Mouse (Mus musculus) intestine, embryonic 14.5 days (tissue): Measurements from ENCODE around the gene Atp11a. TPM values are rescaled to one million over a fixed set of nuclear protein-coding genes. Genes with fewer than 3 reads are reported as not detected.

ENCODE experiments used
- ATAC-seq: fragments of 200-750 bp; cut with Nextera tagmentation; replicated peaks from 2 replicates; pipeline ENCODE4 v1.8.0; 2017; ENCODE audit warnings: low read depth, moderate number of reproducible peaks, moderate TSS enrichment, moderate library complexity; ENCODE audit not compliant: low FRiP score, low TSS enrichment
- DNase-seq: peaks from one replicate; pipeline ENCODE4 v3.0.0-alpha.2; 2018; ENCODE audit warnings: low spot score
- H3K27ac ChIP-seq: fragments of 300-500 bp; sonication (generic); 2 replicates; pipeline ENCODE4 v1.5.1; 2014; ENCODE audit warnings: low read depth, mild to moderate bottlenecking, control low read depth
- H3K27me3 ChIP-seq: fragments of 300-500 bp; sonication (generic); replicated peaks from 2 replicates; pipeline ENCODE4 v1.6.1; 2014; ENCODE audit warnings: low read length, control low read depth; ENCODE audit not compliant: control insufficient read depth, insufficient read depth
- H3K36me3 ChIP-seq: fragments of 300-500 bp; sonication (generic); 2 replicates; pipeline ENCODE4 v1.6.1; 2014; ENCODE audit warnings: low read length, control low read depth; ENCODE audit not compliant: control insufficient read depth, insufficient read depth
- H3K4me1 ChIP-seq: fragments of 300-500 bp; sonication (generic); replicated peaks from 2 replicates; pipeline ENCODE4 v1.6.1; 2014; ENCODE audit warnings: low read length, control low read depth, mixed read lengths; ENCODE audit not compliant: control insufficient read depth, insufficient read depth
- H3K4me2 ChIP-seq: fragments of 300-500 bp; sonication (generic); 2 replicates; pipeline ENCODE4 v1.6.1; 2014; ENCODE audit warnings: low read length
- H3K4me3 ChIP-seq: fragments of 300-500 bp; sonication (generic); 2 replicates; pipeline ENCODE4 v1.5.1; 2014; ENCODE audit warnings: low read depth, low read length, control low read depth, mixed read lengths
- H3K9ac ChIP-seq: fragments of 300-500 bp; sonication (generic); 2 replicates; pipeline ENCODE4 v1.6.1; 2014; ENCODE audit warnings: mild to moderate bottlenecking, low read length
- H3K9me3 ChIP-seq: fragments of 300-500 bp; sonication (generic); 2 replicates; pipeline ENCODE4 v1.6.1; 2016; ENCODE audit warnings: low read length, control low read depth; ENCODE audit not compliant: control insufficient read depth
- WGBS: fragments of 180-500 bp; shearing (Covaris S2); extraction: QIAGEN DNeasy Blood & Tissue Kit; methylation state at CpG from one replicate; pipeline ENCODE4 v1.1.7; 2014; 5-methylcytosine and 5-hydroxymethylcytosine counted together
- polyA plus RNA-seq: library from polyadenylated mRNA; unstranded; fragments of >200 nt; fragmentation: Nextera tagmentation; extraction: Ambion mirVana; gene quantifications from 2 replicates; pipeline ENCODE4 v1.2.1, GENCODE M21; 2014

Atp11a gene
- polyA plus RNA-seq, 1 experiment from 2014 or later = 26.4 TPM

GRCm38 (mm10) chr8:12795011-12795671 lies 38.3 kb downstream of the Atp11a start:
- H3K4me1 ChIP-seq = peaks cover 3% of the 10 kb centered on the region
- no peak overlapping the region for H3K4me2 ChIP-seq
- 92% methylated on average over 5 of the region's 5 CpGs for WGBS
- no peak for DNase-seq
- no peaks in the 10 kb centered on the region for H3K36me3 ChIP-seq
- no peak overlapping the region for H3K9ac ChIP-seq
- ATAC-seq = no peak
- no peak overlapping the region for H3K27ac ChIP-seq
- H3K9me3 ChIP-seq = no peaks in the 10 kb centered on the region
- no peak overlapping the region for H3K4me3 ChIP-seq
- H3K27me3 ChIP-seq = no peaks in the 10 kb centered on the region

DNA sequence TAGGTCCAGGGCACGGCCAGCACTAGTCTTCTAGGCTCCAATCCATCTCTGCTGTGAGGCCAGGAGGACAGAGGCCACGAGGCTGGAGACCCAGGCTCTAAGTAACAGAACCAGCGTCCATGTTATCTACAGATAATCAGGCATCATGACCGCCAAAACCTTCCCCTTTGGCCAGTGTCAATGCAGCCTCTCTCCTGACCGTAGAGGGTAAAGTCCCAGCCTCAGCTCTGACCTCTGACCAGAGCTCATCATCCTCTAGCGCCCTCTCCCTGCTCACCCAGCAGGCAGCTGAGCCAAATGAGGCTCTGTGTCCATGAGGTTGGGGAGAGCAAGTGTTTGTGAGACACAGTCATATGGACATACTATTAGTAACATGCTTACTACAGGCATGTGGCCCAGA lies 42.3 kb downstream of the Atp11a start:
- no peak for ATAC-seq
- WGBS = 80% methylated on average over 6 of the region's 6 CpGs
- Histone ChIP-seq H3K27ac (no peak overlapping the region), H3K9me3 (no peaks in the 10 kb centered on the region), H3K36me3 (no peaks in the 10 kb centered on the region), H3K4me3 (no peak overlapping the region), H3K4me1 (peaks cover 24% of the 10 kb centered on the region), H3K27me3 (no peaks in the 10 kb centered on the region), H3K9ac (no peak overlapping the region), H3K4me2 (no peak overlapping the region)
- DNase-seq = no peak

DNA sequence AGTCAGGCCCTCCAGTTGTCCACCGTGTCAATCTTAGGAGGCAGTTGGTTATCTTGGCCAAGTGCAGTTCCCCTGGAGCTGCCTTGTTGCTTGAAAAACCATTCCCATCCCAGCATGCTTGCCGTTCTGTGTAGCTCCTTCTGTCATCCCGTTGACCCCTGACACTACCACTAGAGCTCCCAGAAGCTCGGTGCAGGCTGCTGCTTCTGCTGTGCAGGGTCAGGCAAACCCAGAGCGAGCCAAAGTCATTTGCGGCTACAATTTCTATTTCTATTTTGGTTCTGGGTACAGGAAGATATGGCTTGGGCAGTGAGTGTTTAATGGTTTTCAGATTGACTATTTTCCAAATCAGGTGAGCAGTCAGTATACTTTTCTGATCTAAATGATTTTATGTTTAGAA lies 43.0 kb downstream of the Atp11a start:
- Histone ChIP-seq H3K4me2 (no peak overlapping the region), H3K27ac (no peak overlapping the region), H3K36me3 (no peaks in the 10 kb centered on the region), H3K4me3 (no peak overlapping the region), H3K9me3 (no peaks in the 10 kb centered on the region), H3K4me1 (peaks cover 24% of the 10 kb centered on the region), H3K27me3 (no peaks in the 10 kb centered on the region), H3K9ac (0 out of 2 replicates have a peak overlapping the region, but pooled peaks have one; percentile 5)
- 55% methylated on average over 6 of the region's 6 CpGs for WGBS
- DNase-seq = no peak
- no peak for ATAC-seq

- Histone ChIP-seq H3K27ac (no peak overlapping the region), H3K9ac (0 out of 2 replicates have a peak overlapping the region, but pooled peaks have one; percentile 5), H3K9me3 (no peaks in the 10 kb centered on the region), H3K4me1 (peaks cover 28% of the 10 kb centered on the region), H3K4me3 (no peak overlapping the region), H3K36me3 (no peaks in the 10 kb centered on the region), H3K27me3 (no peaks in the 10 kb centered on the region), H3K4me2 (no peak overlapping the region)
- WGBS = 62% methylated on average over 2 of the region's 2 CpGs
- no peak for ATAC-seq
- no peak for DNase-seq
Observed at GRCm38 (mm10) chr8:12800246-12800645, 43.4 kb downstream of the Atp11a start.

- WGBS = 55% methylated on average over 10 of the region's 10 CpGs
- 0 out of 2 replicates have a peak, but pooled peaks cover under 1% of the 10 kb centered on the region for H3K36me3 ChIP-seq
- H3K27ac ChIP-seq = peak overlapping the region; percentile 27
- H3K9me3 ChIP-seq = no peaks in the 10 kb centered on the region
- peaks cover 32% of the 10 kb centered on the region for H3K4me1 ChIP-seq
- H3K27me3 ChIP-seq = no peaks in the 10 kb centered on the region
- ATAC-seq = no peak
- H3K9ac ChIP-seq = no peak overlapping the region
- H3K4me2 ChIP-seq = no peak overlapping the region
- no peak for DNase-seq
- no peak overlapping the region for H3K4me3 ChIP-seq
Observed at GRCm38 (mm10) chr8:12801586-12801985, 44.8 kb downstream of the Atp11a start.

DNA sequence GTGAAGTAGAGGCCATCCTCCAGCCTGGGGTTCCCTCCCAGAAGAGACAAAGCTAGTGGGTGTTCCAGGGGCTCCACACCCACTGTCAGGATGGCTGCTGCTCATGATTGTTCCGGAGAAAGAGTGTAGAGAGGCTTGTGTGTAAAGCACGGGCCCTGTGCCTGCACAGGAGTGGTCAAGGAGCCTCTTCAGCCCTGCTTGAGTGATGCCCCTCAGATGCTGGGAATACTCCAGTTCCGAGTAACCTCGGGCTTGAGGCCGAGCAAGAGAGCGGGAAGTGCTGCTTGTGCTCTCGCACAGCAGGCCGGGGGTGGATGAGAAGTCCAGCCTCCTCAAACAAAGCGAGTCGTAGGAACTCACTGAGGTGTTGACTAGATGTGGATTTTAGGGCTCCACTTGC lies 46.3 kb downstream of the Atp11a start:
- DNase-seq (no peak), ATAC-seq (no peak)
- no peak overlapping the region for H3K4me3 ChIP-seq
- WGBS = 84% methylated on average over 10 of the region's 10 CpGs
- peaks cover 32% of the 10 kb centered on the region for H3K4me1 ChIP-seq
- no peak overlapping the region for H3K9ac ChIP-seq
- H3K27ac ChIP-seq = no peak overlapping the region
- H3K27me3 ChIP-seq = no peaks in the 10 kb centered on the region
- H3K4me2 ChIP-seq = no peak overlapping the region
- peaks cover 14% of the 10 kb centered on the region for H3K36me3 ChIP-seq
- no peaks in the 10 kb centered on the region for H3K9me3 ChIP-seq

- WGBS = 60% methylated on average over 5 of the region's 5 CpGs
- DNase-seq = no peak
- Histone ChIP-seq H3K9ac (no peak overlapping the region), H3K4me3 (no peak overlapping the region), H3K36me3 (peaks cover 24% of the 10 kb centered on the region), H3K4me1 (peaks cover 31% of the 10 kb centered on the region), H3K27ac (peak overlapping the region; percentile 24), H3K27me3 (no peaks in the 10 kb centered on the region), H3K4me2 (no peak overlapping the region), H3K9me3 (no peaks in the 10 kb centered on the region)
- ATAC-seq = peak; percentile 56
Observed at GRCm38 (mm10) chr8:12804909-12805308, 48.1 kb downstream of the Atp11a start.

DNA sequence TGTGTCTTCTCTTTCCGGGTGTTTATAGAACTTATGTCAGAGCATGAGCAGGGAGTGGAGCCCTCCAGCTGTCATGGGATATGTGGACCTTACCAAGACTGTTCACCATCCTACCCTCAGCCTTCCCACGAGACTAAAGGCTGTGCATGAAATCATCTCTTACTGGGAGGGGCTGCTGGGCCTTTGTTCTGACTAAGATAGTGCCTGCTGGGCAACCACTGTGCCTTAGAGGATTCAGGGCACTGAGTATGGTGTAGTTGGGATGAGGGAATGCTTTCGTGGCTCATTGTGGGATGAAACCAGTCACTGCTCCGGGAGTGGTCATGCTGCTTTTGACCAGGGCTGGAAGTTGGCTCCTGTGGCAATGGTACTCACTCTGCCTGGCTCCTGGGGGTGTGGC lies 48.8 kb downstream of the Atp11a start:
- 56% methylated on average over 4 of the region's 4 CpGs for WGBS
- H3K4me2 ChIP-seq = no peak overlapping the region
- H3K27me3 ChIP-seq = no peaks in the 10 kb centered on the region
- peak overlapping the region; percentile 24 for H3K27ac ChIP-seq
- no peak overlapping the region for H3K9ac ChIP-seq
- DNase-seq (no peak), ATAC-seq (no peak)
- H3K4me3 ChIP-seq = no peak overlapping the region
- H3K36me3 ChIP-seq = peaks cover 24% of the 10 kb centered on the region
- peaks cover 25% of the 10 kb centered on the region for H3K4me1 ChIP-seq
- no peaks in the 10 kb centered on the region for H3K9me3 ChIP-seq

- peaks cover 38% of the 10 kb centered on the region for H3K36me3 ChIP-seq
- H3K4me1 ChIP-seq = peaks cover 8% of the 10 kb centered on the region; the same call in 1 of the 2 replicates
- H3K4me3 ChIP-seq = no peak overlapping the region
- H3K9me3 ChIP-seq = no peaks in the 10 kb centered on the region
- ATAC-seq (no peak), DNase-seq (no peak)
- no peaks in the 10 kb centered on the region for H3K27me3 ChIP-seq
- H3K9ac ChIP-seq = no peak overlapping the region
- no peak overlapping the region for H3K4me2 ChIP-seq
- 77% methylated on average over 2 of the region's 2 CpGs for WGBS
- no peak overlapping the region for H3K27ac ChIP-seq
Observed at GRCm38 (mm10) chr8:12808018-12808417, 51.2 kb downstream of the Atp11a start.
